Mouse (Mus musculus) intestine, embryonic 14.5 days (tissue): ENCODE results near the gene Mta3. TPM values are rescaled to one million over a fixed set of nuclear protein-coding genes. Genes with fewer than 3 reads are reported as not detected.

ENCODE experiments used
- ATAC-seq: fragments of 200-750 bp; cut with Nextera tagmentation; replicated peaks from 2 replicates; pipeline ENCODE4 v1.8.0; 2017; ENCODE audit warnings: low read depth, moderate number of reproducible peaks, moderate TSS enrichment, moderate library complexity; ENCODE audit not compliant: low FRiP score, low TSS enrichment
- DNase-seq: peaks from one replicate; pipeline ENCODE4 v3.0.0-alpha.2; 2018; ENCODE audit warnings: low spot score
- H3K27ac ChIP-seq: fragments of 300-500 bp; sonication (generic); 2 replicates; pipeline ENCODE4 v1.5.1; 2014; ENCODE audit warnings: low read depth, mild to moderate bottlenecking, control low read depth
- H3K27me3 ChIP-seq: fragments of 300-500 bp; sonication (generic); replicated peaks from 2 replicates; pipeline ENCODE4 v1.6.1; 2014; ENCODE audit warnings: low read length, control low read depth; ENCODE audit not compliant: control insufficient read depth, insufficient read depth
- H3K36me3 ChIP-seq: fragments of 300-500 bp; sonication (generic); 2 replicates; pipeline ENCODE4 v1.6.1; 2014; ENCODE audit warnings: low read length, control low read depth; ENCODE audit not compliant: control insufficient read depth, insufficient read depth
- H3K4me1 ChIP-seq: fragments of 300-500 bp; sonication (generic); replicated peaks from 2 replicates; pipeline ENCODE4 v1.6.1; 2014; ENCODE audit warnings: low read length, control low read depth, mixed read lengths; ENCODE audit not compliant: control insufficient read depth, insufficient read depth
- H3K4me2 ChIP-seq: fragments of 300-500 bp; sonication (generic); 2 replicates; pipeline ENCODE4 v1.6.1; 2014; ENCODE audit warnings: low read length
- H3K4me3 ChIP-seq: fragments of 300-500 bp; sonication (generic); 2 replicates; pipeline ENCODE4 v1.5.1; 2014; ENCODE audit warnings: low read depth, low read length, control low read depth, mixed read lengths
- H3K9ac ChIP-seq: fragments of 300-500 bp; sonication (generic); 2 replicates; pipeline ENCODE4 v1.6.1; 2014; ENCODE audit warnings: mild to moderate bottlenecking, low read length
- H3K9me3 ChIP-seq: fragments of 300-500 bp; sonication (generic); 2 replicates; pipeline ENCODE4 v1.6.1; 2016; ENCODE audit warnings: low read length, control low read depth; ENCODE audit not compliant: control insufficient read depth
- WGBS: fragments of 180-500 bp; shearing (Covaris S2); extraction: QIAGEN DNeasy Blood & Tissue Kit; methylation state at CpG from one replicate; pipeline ENCODE4 v1.1.7; 2014; 5-methylcytosine and 5-hydroxymethylcytosine counted together
- polyA plus RNA-seq: library from polyadenylated mRNA; unstranded; fragments of >200 nt; fragmentation: Nextera tagmentation; extraction: Ambion mirVana; gene quantifications from 2 replicates; pipeline ENCODE4 v1.2.1, GENCODE M21; 2014

Mta3 gene
- polyA plus RNA-seq, 1 experiment from 2014 or later, result 37.0 TPM

- 31% methylated on average over 7 of the region's 7 CpGs for WGBS
- Histone ChIP-seq H3K9ac (no peak overlapping the region), H3K9me3 (no peaks in the 10 kb centered on the region), H3K4me1 (no peaks in the 10 kb centered on the region), H3K4me3 (no peak overlapping the region), H3K27ac (no peak overlapping the region), H3K27me3 (no peaks in the 10 kb centered on the region), H3K36me3 (no peaks in the 10 kb centered on the region), H3K4me2 (no peak overlapping the region)
- DNase-seq (no peak), ATAC-seq (no peak)
These were observed 24.0 kb upstream of the Mta3 start for GRCm38 (mm10) chr17:83681977-83682376.

GRCm38 (mm10) chr17:83684475-83684874, 21.5 kb upstream of the Mta3 start:
- 86% methylated on average over 7 of the region's 7 CpGs for WGBS
- ATAC-seq, result no peak

GRCm38 (mm10) chr17:83690418-83690817, 15.5 kb upstream of the Mta3 start:
- WGBS, result 39% methylated on average over 2 of the region's 2 CpGs
- H3K36me3 ChIP-seq, result no peaks in the 10 kb centered on the region
- H3K4me1 ChIP-seq, result no peaks in the 10 kb centered on the region
- ATAC-seq, result no peak
- DNase-seq, result no peak
- no peak overlapping the region for H3K27ac ChIP-seq
- H3K9me3 ChIP-seq, result no peaks in the 10 kb centered on the region
- no peaks in the 10 kb centered on the region for H3K27me3 ChIP-seq
- H3K9ac ChIP-seq, result no peak overlapping the region
- no peak overlapping the region for H3K4me2 ChIP-seq
- H3K4me3 ChIP-seq, result no peak overlapping the region

More at GRCm38 (mm10) chr17:83684475-83684874, 21.5 kb upstream of the Mta3 start:
- DNase-seq, result no peak
- no peaks in the 10 kb centered on the region for H3K27me3 ChIP-seq
- no peak overlapping the region for H3K4me2 ChIP-seq
- H3K4me3 ChIP-seq, result no peak overlapping the region
- no peaks in the 10 kb centered on the region for H3K36me3 ChIP-seq
- no peak overlapping the region for H3K9ac ChIP-seq
- H3K9me3 ChIP-seq, result no peaks in the 10 kb centered on the region
- H3K27ac ChIP-seq, result no peak overlapping the region
- H3K4me1 ChIP-seq, result no peaks in the 10 kb centered on the region

GRCm38 (mm10) chr17:83691379-83691778, 14.6 kb upstream of the Mta3 start:
- no peaks in the 10 kb centered on the region for H3K4me1 ChIP-seq
- H3K27ac ChIP-seq, result no peak overlapping the region
- H3K36me3 ChIP-seq, result no peaks in the 10 kb centered on the region
- WGBS, result 68% methylated on average over 4 of the region's 4 CpGs
- H3K4me2 ChIP-seq, result no peak overlapping the region
- ATAC-seq, result no peak
- no peaks in the 10 kb centered on the region for H3K27me3 ChIP-seq
- no peak overlapping the region for H3K9ac ChIP-seq
- no peaks in the 10 kb centered on the region for H3K9me3 ChIP-seq
- H3K4me3 ChIP-seq, result no peak overlapping the region
- DNase-seq, result no peak

GRCm38 (mm10) chr17:83693941-83694340, 12.0 kb upstream of the Mta3 start:
- DNase-seq, result no peak
- no peak for ATAC-seq
- Histone ChIP-seq H3K4me2 (no peak overlapping the region), H3K9me3 (no peaks in the 10 kb centered on the region), H3K27me3 (no peaks in the 10 kb centered on the region), H3K9ac (no peak overlapping the region), H3K4me1 (no peaks in the 10 kb centered on the region), H3K36me3 (no peaks in the 10 kb centered on the region), H3K27ac (no peak overlapping the region), H3K4me3 (no peak overlapping the region)
- WGBS, result 53% methylated on average over 9 of the region's 9 CpGs

GRCm38 (mm10) chr17:83695785-83696184, 10.2 kb upstream of the Mta3 start:
- H3K27me3 ChIP-seq, result no peaks in the 10 kb centered on the region
- WGBS, result 79% methylated on average over 2 of the region's 2 CpGs
- DNase-seq, result no peak
- H3K4me2 ChIP-seq, result no peak overlapping the region
- no peak for ATAC-seq
- H3K4me3 ChIP-seq, result no peak overlapping the region
- H3K36me3 ChIP-seq, result no peaks in the 10 kb centered on the region
- H3K4me1 ChIP-seq, result no peaks in the 10 kb centered on the region
- no peak overlapping the region for H3K9ac ChIP-seq
- no peak overlapping the region for H3K27ac ChIP-seq
- no peaks in the 10 kb centered on the region for H3K9me3 ChIP-seq

GRCm38 (mm10) chr17:83699062-83699724, 6.8 kb upstream of the Mta3 start:
- H3K4me1 ChIP-seq, result no peaks in the 10 kb centered on the region
- H3K4me2 ChIP-seq, result no peak overlapping the region
- DNase-seq (no peak), ATAC-seq (peak; percentile 79)
- H3K9me3 ChIP-seq, result no peaks in the 10 kb centered on the region
- H3K27ac ChIP-seq, result no peak overlapping the region
- 67% methylated on average over 8 of the region's 8 CpGs for WGBS
- no peaks in the 10 kb centered on the region for H3K36me3 ChIP-seq
- H3K9ac ChIP-seq, result no peak overlapping the region
- H3K4me3 ChIP-seq, result no peak overlapping the region
- no peaks in the 10 kb centered on the region for H3K27me3 ChIP-seq

- H3K27ac ChIP-seq, result no peak overlapping the region
These were observed 5.8 kb upstream of the Mta3 start for GRCm38 (mm10) chr17:83700125-83700524.

GRCm38 (mm10) chr17:83704469-83704868, 1.5 kb upstream of the Mta3 start:
- H3K9ac ChIP-seq, result no peak overlapping the region
- H3K27ac ChIP-seq, result no peak overlapping the region
- no peak overlapping the region for H3K4me2 ChIP-seq
- H3K36me3 ChIP-seq, result no peaks in the 10 kb centered on the region
- no peaks in the 10 kb centered on the region for H3K27me3 ChIP-seq
- WGBS, result 83% methylated on average over 5 of the region's 5 CpGs
- H3K4me1 ChIP-seq, result 0 out of 2 replicates have a peak, but pooled peaks cover 9% of the 10 kb centered on the region
- no peaks in the 10 kb centered on the region for H3K9me3 ChIP-seq
- DNase-seq (no peak), ATAC-seq (no peak)
- no peak overlapping the region for H3K4me3 ChIP-seq

More at GRCm38 (mm10) chr17:83700125-83700524, 5.8 kb upstream of the Mta3 start:
- 79% methylated on average over 9 of the region's 9 CpGs for WGBS
- DNase-seq, result no peak
- H3K36me3 ChIP-seq, result no peaks in the 10 kb centered on the region
- H3K4me2 ChIP-seq, result no peak overlapping the region
- H3K27me3 ChIP-seq, result no peaks in the 10 kb centered on the region
- no peaks in the 10 kb centered on the region for H3K4me1 ChIP-seq
- no peak overlapping the region for H3K4me3 ChIP-seq
- no peak overlapping the region for H3K9ac ChIP-seq
- no peaks in the 10 kb centered on the region for H3K9me3 ChIP-seq
- ATAC-seq, result no peak
